Mouse (Mus musculus) layer of hippocampus, postnatal 10 days (tissue): ENCODE data around the gene Tomm70a. TPM values are rescaled to one million over a fixed set of nuclear protein-coding genes. Genes with fewer than 3 reads are reported as not detected.

Source experiments
- DNase-seq, 2 experiments: peaks; one replicate each; pipeline ENCODE4 v3.0.0; 2021; ENCODE audit warnings: low spot score in 2 of 2
- total RNA-seq, 2 experiments: library from RNA; stranded (reverse); gene quantifications; 2 replicates each; pipeline ENCODE4 v1.2.3; 2021

The Tomm70a gene
- total RNA-seq, 2 experiments from 2014 or later, result 115 to 117 TPM

- DNase-seq, result no peak
Observed at GRCm38 (mm10) chr16:57186618-57187017, 65.1 kb downstream of the Tomm70a start.

GRCm38 (mm10) chr16:57189493-57189892, 68.0 kb downstream of the Tomm70a start:
- DNase-seq, result no peak

- no peak for DNase-seq
Observed at GRCm38 (mm10) chr16:57190390-57190789, 68.9 kb downstream of the Tomm70a start.

GRCm38 (mm10) chr16:57191214-57191613, 69.7 kb downstream of the Tomm70a start:
- DNase-seq, result no peak

GRCm38 (mm10) chr16:57196590-57196989, 75.1 kb downstream of the Tomm70a start:
- no peak for DNase-seq

- DNase-seq, result no peak
Observed at GRCm38 (mm10) chr16:57197281-57197680, 75.8 kb downstream of the Tomm70a start.

Other genes with a start within 250 kb of the Tomm70a start
- gene Tmem45a, start 235.5 kb upstream of the Tomm70a start, total RNA-seq, result 1 to 10 TPM; 2.4 to 3.6 TPM
- gene Lnp1, start 193.6 kb upstream of the Tomm70a start, total RNA-seq, result 1 to 10 TPM; 1.7 to 1.8 TPM
- under 1 TPM in 1 of 2 experiments, not detected in 1; 0.16 TPM for gene Tmem45a2, start 50.3 kb upstream of the Tomm70a start, total RNA-seq
- gene Nit2, start 45.6 kb downstream of the Tomm70a start, total RNA-seq, result 10 to 100 TPM; 21.3 to 23.8 TPM
- 10 to 100 TPM; 42.0 to 55.3 TPM for gene Tbc1d23, start 109.8 kb downstream of the Tomm70a start, total RNA-seq
- gene Tmem30c, start 171.2 kb downstream of the Tomm70a start, total RNA-seq, result under 1 TPM; 0.11 to 0.53 TPM
- 1 to 10 TPM; 4.4 to 5.5 TPM for gene Filip1l, start 231.4 kb downstream of the Tomm70a start, total RNA-seq